Mouse (Mus musculus): ENCODE data around the gene Tulp2. TPM values are rescaled to one million over a fixed set of nuclear protein-coding genes. Genes with fewer than 3 reads are reported as not detected.

The Tulp2 gene
- 0.12 and 0.15 TPM in 2 replicates for polyA plus RNA-seq (2012; rRNA removed)

GRCm38 (mm10) chr7:45481374-45481927 is at the start of gene Tulp2:
Tulp2 (plus strand) TSS chr7:45481877.

GRCm38 (mm10) chr7:45434203-45435015 is 47.3 kb upstream of the Tulp2 start, which contains the start of gene Gys1:
Gys1 (plus strand) TSS chr7:45434844.

GRCm38 (mm10) chr7:45437521-45438276 is 44.0 kb upstream of the Tulp2 start, which contains the start of gene Ruvbl2:
Ruvbl2 (minus strand) TSS chr7:45438096.

GRCm38 (mm10) chr7:45459564-45460140 is 22.0 kb upstream of the Tulp2 start, which contains the start of gene Ftl1:
Ftl1 (minus strand) TSS chr7:45459884.

GRCm38 (mm10) chr7:45466283-45467089 is 15.2 kb upstream of the Tulp2 start, which contains the start of gene Bax:
Bax (minus strand) TSS chr7:45466898.

GRCm38 (mm10) chr7:45486761-45487415 is 5.2 kb downstream of the Tulp2 start, which contains the start of gene Gm45808:
Gm45808 (minus strand) TSS chr7:45486811.

GRCm38 (mm10) chr7:45488293-45489204 is 6.9 kb downstream of the Tulp2 start, which contains the start of gene Dhdh:
Dhdh (minus strand) TSS chr7:45488805.

GRCm38 (mm10) chr7:45509912-45510787 is 28.5 kb downstream of the Tulp2 start, which contains the start of gene Nucb1:
Nucb1 (minus strand) TSS chr7:45510406.

GRCm38 (mm10) chr7:45525809-45526473 is 44.3 kb downstream of the Tulp2 start, which contains the start of the genes Ppp1r15a and Plekha4:
Ppp1r15a (minus strand) TSS chr7:45526268.
Plekha4 (plus strand) TSS chr7:45526330.

GRCm38 (mm10) chr7:45554744-45555143 is 73.1 kb downstream of the Tulp2 start, which contains the start of gene Hsd17b14:
Hsd17b14 (plus strand) TSS chr7:45554893.

GRCm38 (mm10) chr7:45570103-45570741 is 88.5 kb downstream of the Tulp2 start, which contains the start of gene Bcat2:
Bcat2 (plus strand) TSS chr7:45570153.

Other genes with a start within 250 kb of the Tulp2 start
- 30.2 and 33.5 TPM in 2 replicates for gene Cd37, start 242.8 kb upstream of the Tulp2 start, polyA plus RNA-seq (2012; rRNA removed)
- gene Slc6a16, start 240.8 kb upstream of the Tulp2 start, polyA plus RNA-seq (2012; rRNA removed), result 0.05 and 0.06 TPM in 2 replicates
- gene Slc6a21, start 204.4 kb upstream of the Tulp2 start, polyA plus RNA-seq (2012; rRNA removed), result 0.04 and 0.09 TPM in 2 replicates
- gene Trpm4, start 148.1 kb upstream of the Tulp2 start, polyA plus RNA-seq (2012; rRNA removed), result 3.7 and 4.2 TPM in 2 replicates
- 0.20 and 0.34 TPM in 2 replicates for gene Hrc, start 146.6 kb upstream of the Tulp2 start, polyA plus RNA-seq (2012; rRNA removed)
- gene Ppfia3, start 114.9 kb upstream of the Tulp2 start, polyA plus RNA-seq (2012; rRNA removed), result 0.06 and 0.07 TPM in 2 replicates
- gene Lin7b, start 111.3 kb upstream of the Tulp2 start, polyA plus RNA-seq (2012; rRNA removed), result 0.12 and 0.20 TPM in 2 replicates
- gene Snrnp70, start 86.1 kb upstream of the Tulp2 start, polyA plus RNA-seq (2012; rRNA removed), result 152 and 184 TPM in 2 replicates
- gene Kcna7, start 76.2 kb upstream of the Tulp2 start, polyA plus RNA-seq (2012; rRNA removed), result not detected in 2 replicates
- 0.15 and 0.17 TPM in 2 replicates for gene Ntf5, start 68.2 kb upstream of the Tulp2 start, polyA plus RNA-seq (2012; rRNA removed)
- not detected in 2 replicates for gene Lhb, start 61.1 kb upstream of the Tulp2 start, polyA plus RNA-seq (2012; rRNA removed)
- gene Gys1, start 47.0 kb upstream of the Tulp2 start, polyA plus RNA-seq (2012; rRNA removed), result 7.5 and 9.9 TPM in 2 replicates
- gene Ruvbl2, start 43.8 kb upstream of the Tulp2 start, polyA plus RNA-seq (2012; rRNA removed), result 37.3 and 45.2 TPM in 2 replicates
- gene Ftl1, start 22.0 kb upstream of the Tulp2 start, polyA plus RNA-seq (2012; rRNA removed), result 1,700 and 2,007 TPM in 2 replicates
- 47.6 and 49.6 TPM in 2 replicates for gene Bax, start 15.0 kb upstream of the Tulp2 start, polyA plus RNA-seq (2012; rRNA removed)
- 0.12 TPM in 1 of 2 replicates, not detected in the other for gene Gm45808, start 4.9 kb downstream of the Tulp2 start, polyA plus RNA-seq (2012; rRNA removed)
- gene Dhdh, start 6.9 kb downstream of the Tulp2 start, polyA plus RNA-seq (2012; rRNA removed), result 5.7 and 6.5 TPM in 2 replicates
- 75.2 and 76.4 TPM in 2 replicates for gene Nucb1, start 28.5 kb downstream of the Tulp2 start, polyA plus RNA-seq (2012; rRNA removed)
- 79.7 and 101 TPM in 2 replicates for gene Ppp1r15a, start 44.4 kb downstream of the Tulp2 start, polyA plus RNA-seq (2012; rRNA removed)
- gene Plekha4, start 44.5 kb downstream of the Tulp2 start, polyA plus RNA-seq (2012; rRNA removed), result 1.2 and 1.7 TPM in 2 replicates
- gene Hsd17b14, start 73.0 kb downstream of the Tulp2 start, polyA plus RNA-seq (2012; rRNA removed), result 0.78 and 1.3 TPM in 2 replicates
- gene Bcat2, start 88.3 kb downstream of the Tulp2 start, polyA plus RNA-seq (2012; rRNA removed), result 41.1 and 45.0 TPM in 2 replicates
- gene Fgf21, start 133.6 kb downstream of the Tulp2 start, polyA plus RNA-seq (2012; rRNA removed), result 3.1 and 3.5 TPM in 2 replicates
- 0.17 and 0.24 TPM in 2 replicates for gene Fut1, start 135.4 kb downstream of the Tulp2 start, polyA plus RNA-seq (2012; rRNA removed)
- 0.09 and 0.12 TPM in 2 replicates for gene Izumo1, start 139.9 kb downstream of the Tulp2 start, polyA plus RNA-seq (2012; rRNA removed)
- gene Rasip1, start 145.6 kb downstream of the Tulp2 start, polyA plus RNA-seq (2012; rRNA removed), result 3.2 and 3.6 TPM in 2 replicates
- 0.50 TPM in 2 replicates for gene Mamstr, start 158.1 kb downstream of the Tulp2 start, polyA plus RNA-seq (2012; rRNA removed)
- 0.04 and 0.05 TPM in 2 replicates for gene Fut2, start 184.5 kb downstream of the Tulp2 start, polyA plus RNA-seq (2012; rRNA removed)
- gene Ntn5, start 202.1 kb downstream of the Tulp2 start, polyA plus RNA-seq (2012; rRNA removed), result 0.01 and 0.04 TPM in 2 replicates
- gene Sec1, start 212.5 kb downstream of the Tulp2 start, polyA plus RNA-seq (2012; rRNA removed), result 0.01 and 0.02 TPM in 2 replicates
- 0.48 and 0.74 TPM in 2 replicates for gene Car11, start 218.0 kb downstream of the Tulp2 start, polyA plus RNA-seq (2012; rRNA removed)
- gene Dbp, start 223.2 kb downstream of the Tulp2 start, polyA plus RNA-seq (2012; rRNA removed), result 0.84 and 0.87 TPM in 2 replicates
- 485 and 498 TPM in 2 replicates for gene Rpl18, start 233.6 kb downstream of the Tulp2 start, polyA plus RNA-seq (2012; rRNA removed)
- 9.6 and 10.4 TPM in 2 replicates for gene Sphk2, start 236.1 kb downstream of the Tulp2 start, polyA plus RNA-seq (2012; rRNA removed)
- gene Fam83e, start 239.3 kb downstream of the Tulp2 start, polyA plus RNA-seq (2012; rRNA removed), result 0.14 and 0.16 TPM in 2 replicates
- gene Spaca4, start 243.9 kb downstream of the Tulp2 start, polyA plus RNA-seq (2012; rRNA removed), result not detected in 2 replicates

Data from liver, embryonic 18 days (tissue).